Mouse (Mus musculus): ENCODE data around the gene Lpp. TPM values are rescaled to one million over a fixed set of nuclear protein-coding genes. Genes with fewer than 3 reads are reported as not detected.

Gene Lpp
- total and polyA plus RNA-seq, 3 experiments, result not detected

DNA sequence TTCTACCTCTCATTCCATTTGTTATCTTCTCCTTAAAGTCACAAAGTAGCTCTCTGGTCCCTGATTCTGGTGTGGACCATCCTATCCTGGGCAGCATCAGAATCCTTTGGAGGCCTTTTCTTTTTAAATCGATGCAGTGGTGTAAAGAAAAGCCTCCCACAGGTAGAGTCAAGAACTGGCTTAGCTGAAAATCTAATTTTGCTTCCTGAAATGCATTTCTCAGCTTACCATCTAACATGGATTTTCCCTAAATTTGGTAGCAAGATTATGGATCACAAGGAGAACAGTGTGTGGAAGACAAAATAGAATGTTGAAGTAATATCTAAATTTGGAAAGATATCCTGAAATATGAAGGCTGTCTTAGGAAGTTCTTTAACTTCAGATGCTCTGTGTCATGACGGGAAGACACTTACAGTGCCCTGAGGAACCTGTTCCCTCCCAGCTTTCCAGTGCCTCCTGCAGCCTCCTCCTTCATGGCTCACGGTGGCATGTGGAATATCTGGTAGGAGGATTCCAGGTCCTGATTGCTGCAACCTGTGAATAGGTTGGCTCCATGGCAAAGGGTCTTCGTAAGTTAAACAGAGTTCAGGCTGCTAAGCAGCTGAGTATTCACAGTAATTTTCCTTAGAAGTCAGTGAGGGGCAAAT, 251.6 kb downstream of the Lpp start:
- Histone ChIP-seq H3K27me3 (ENCODE audit: control insufficient read depth in 1 of 2, insufficient read depth in 2 of 2, low read length in 2 of 2) (no peaks in the 10 kb centered on the region), H3K9ac (ENCODE audit: control insufficient read depth, low read depth, low read length, poor library complexity, severe bottlenecking) (no peak overlapping the region), H3K79me2 (ENCODE audit: control insufficient read depth, insufficient read depth, low read length, poor library complexity) (no peaks in the 10 kb centered on the region), H3K36me3 (ENCODE audit: control insufficient read depth in 1 of 2, insufficient read depth in 2 of 2, low read length in 2 of 2) (no peaks in the 10 kb centered on the region), H3K4me1 (ENCODE audit: control insufficient read depth in 1 of 2, insufficient read depth in 2 of 2, low read length in 2 of 2) (no peaks in the 10 kb centered on the region), H3K27ac (ENCODE audit: control insufficient read depth, low read depth, low read length) (no peak overlapping the region), H3K4me3 (ENCODE audit: control insufficient read depth in 1 of 2, insufficient read depth in 1 of 2, low read depth in 2 of 2, low read length in 2 of 2) (no peak overlapping the region), H3K9me3 (replicated peaks; ENCODE audit: insufficient read depth, low read length) (no peaks in the 10 kb centered on the region)
- TF ChIP-seq RAD21 (IDR thresholded peaks at IDR 0.05; ENCODE audit: low read depth, low read length) (no peak), POLR2AphosphoS2 (IDR thresholded peaks at IDR 0.05; ENCODE audit: low read length) (no peak), GATA1 (IDR thresholded peaks at IDR 0.05; ENCODE audit: low read depth, low read length) (no peak), ZC3H11A (IDR thresholded peaks at IDR 0.05; ENCODE audit: low read depth, low read length) (no peak), RCOR1 (IDR thresholded peaks at IDR 0.05; ENCODE audit: low read depth, low read length) (no peak), CHD1 (IDR thresholded peaks at IDR 0.05; ENCODE audit: low read depth, low read length) (no peak), USF2 (IDR thresholded peaks at IDR 0.05; ENCODE audit: borderline replicate concordance in 1 of 2, insufficient read depth in 1 of 2, low read depth in 1 of 2, low read length in 2 of 2) (no peak)
- no peak for DNase-seq (ENCODE audit: low read depth, low spot score)

DNA sequence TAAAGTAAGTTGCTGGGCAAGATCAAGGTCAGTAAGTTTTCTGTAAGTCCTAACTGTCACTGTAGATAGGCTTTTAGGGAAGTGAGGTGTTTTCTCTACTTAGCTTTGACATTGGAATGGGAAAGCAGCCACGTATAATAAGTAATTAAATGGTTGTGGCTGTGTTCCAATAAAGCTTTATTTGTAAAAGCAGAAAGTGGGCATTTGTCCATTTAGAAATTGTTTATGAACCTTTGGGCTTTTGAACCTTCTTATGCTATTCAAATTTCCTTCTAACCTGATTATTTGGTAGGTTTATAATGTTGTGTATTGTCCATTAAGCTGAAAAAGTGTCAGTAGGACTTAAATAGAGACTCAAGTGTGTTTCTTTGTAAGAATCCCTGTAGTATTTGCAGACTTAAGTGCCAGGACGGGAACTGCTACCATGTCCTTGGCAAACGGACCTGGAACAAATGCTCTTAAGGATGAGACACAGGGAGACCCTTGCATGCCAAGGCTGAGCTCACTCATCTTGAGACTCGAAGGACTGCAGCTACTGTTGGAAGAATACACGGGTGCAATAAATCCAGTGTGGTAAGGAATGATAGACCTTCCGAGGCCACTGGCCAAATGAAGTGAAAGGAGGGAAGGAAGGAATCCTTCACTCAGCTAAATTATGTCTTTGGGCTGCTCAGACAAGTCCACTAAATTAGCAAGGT, 252.7 kb downstream of the Lpp start:
- Histone ChIP-seq H3K4me3 (ENCODE audit: control insufficient read depth in 1 of 2, insufficient read depth in 1 of 2, low read depth in 2 of 2, low read length in 2 of 2) (no peak overlapping the region), H3K9ac (ENCODE audit: control insufficient read depth, low read depth, low read length, poor library complexity, severe bottlenecking) (no peak overlapping the region), H3K36me3 (ENCODE audit: control insufficient read depth in 1 of 2, insufficient read depth in 2 of 2, low read length in 2 of 2) (no peaks in the 10 kb centered on the region), H3K79me2 (ENCODE audit: control insufficient read depth, insufficient read depth, low read length, poor library complexity) (no peaks in the 10 kb centered on the region), H3K4me1 (ENCODE audit: control insufficient read depth in 1 of 2, insufficient read depth in 2 of 2, low read length in 2 of 2) (no peaks in the 10 kb centered on the region), H3K9me3 (replicated peaks; ENCODE audit: insufficient read depth, low read length) (no peaks in the 10 kb centered on the region), H3K27ac (ENCODE audit: control insufficient read depth, low read depth, low read length) (no peak overlapping the region), H3K27me3 (ENCODE audit: control insufficient read depth in 1 of 2, insufficient read depth in 2 of 2, low read length in 2 of 2) (no peaks in the 10 kb centered on the region)
- TF ChIP-seq UBTF (IDR thresholded peaks at IDR 0.05; ENCODE audit: borderline replicate concordance, insufficient read depth, low read depth, low read length), result no peak
- DNase-seq (ENCODE audit: low read depth, low spot score), result no peak

DNA sequence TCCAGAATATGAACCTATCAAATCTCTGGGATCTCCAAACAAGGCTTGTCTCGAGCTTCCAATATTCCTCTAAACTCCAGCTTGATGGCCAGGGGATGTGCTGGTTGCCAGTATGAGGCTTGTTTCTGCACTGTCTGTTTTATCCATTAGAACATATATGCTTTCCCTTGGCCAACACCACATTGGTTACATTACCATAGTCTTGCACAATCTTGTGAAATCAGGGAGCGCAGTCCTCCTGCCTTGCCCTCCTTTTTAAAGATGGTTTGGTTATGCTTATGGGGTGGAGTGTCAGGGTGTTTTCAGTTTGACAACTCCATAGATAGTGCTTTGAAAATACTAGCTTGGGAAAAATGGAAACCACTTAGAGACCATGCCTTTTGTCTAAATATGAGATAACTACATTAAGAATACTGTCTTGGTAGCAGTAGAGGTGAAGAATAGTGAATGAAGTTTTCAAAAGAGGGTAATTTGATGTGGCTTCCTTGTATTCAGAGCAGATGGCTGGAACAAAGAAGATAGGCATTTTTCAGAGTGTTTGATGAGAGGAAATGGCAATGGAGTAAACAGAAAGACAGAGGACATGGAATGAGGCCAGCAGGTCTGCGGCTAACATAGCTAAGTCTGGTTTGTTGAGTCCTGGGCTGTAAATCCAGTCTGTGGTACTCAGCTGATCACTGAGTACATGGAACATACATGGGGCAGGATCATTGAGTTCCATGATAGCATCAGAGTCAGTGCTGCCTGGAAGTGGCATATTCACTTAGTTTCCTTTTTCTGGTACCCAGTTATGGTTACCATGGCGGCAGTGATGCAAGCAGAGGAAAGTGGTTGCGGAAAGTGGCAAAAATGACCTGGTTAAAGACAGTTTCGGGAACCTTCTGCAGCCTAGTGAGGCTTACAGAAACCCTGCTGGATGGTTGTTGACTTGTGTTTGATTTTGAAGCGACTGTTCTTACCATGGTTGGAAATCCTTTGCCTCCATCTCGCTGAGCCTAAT, 258.6 kb downstream of the Lpp start:
- TF ChIP-seq CHD1 (IDR thresholded peaks at IDR 0.05; ENCODE audit: low read depth, low read length) (no peak), UBTF (IDR thresholded peaks at IDR 0.05; ENCODE audit: borderline replicate concordance, insufficient read depth, low read depth, low read length) (no peak), MXI1 (IDR thresholded peaks at IDR 0.05; ENCODE audit: low read depth, low read length) (no peak), TCF12 (IDR thresholded peaks at IDR 0.05; ENCODE audit: low read depth, low read length) (no peak), MAX (IDR thresholded peaks at IDR 0.05; ENCODE audit: low read length) (no peak), MYC (IDR thresholded peaks at IDR 0.05; ENCODE audit: low read depth, low read length) (no peak), NELFE (IDR thresholded peaks at IDR 0.05; ENCODE audit: low read depth, low read length) (no peak), POLR2AphosphoS5 (IDR thresholded peaks at IDR 0.05; ENCODE audit: borderline replicate concordance, low read depth, low read length) (no peak), ELF1 (IDR thresholded peaks at IDR 0.05; ENCODE audit: low read depth, low read length) (no peak), CHD2 (IDR thresholded peaks at IDR 0.05; ENCODE audit: low read length) (no peak), TBP (IDR thresholded peaks at IDR 0.05; ENCODE audit: low read depth, low read length) (no peak), RAD21 (IDR thresholded peaks at IDR 0.05; ENCODE audit: low read depth, low read length) (no peak)
- Histone ChIP-seq H3K9ac (ENCODE audit: control insufficient read depth, low read depth, low read length, poor library complexity, severe bottlenecking) (no peak overlapping the region), H3K79me2 (ENCODE audit: control insufficient read depth, insufficient read depth, low read length, poor library complexity) (no peaks in the 10 kb centered on the region), H3K27ac (ENCODE audit: control insufficient read depth, low read depth, low read length) (no peak overlapping the region), H3K9me3 (replicated peaks; ENCODE audit: insufficient read depth, low read length) (no peaks in the 10 kb centered on the region), H3K4me3 (ENCODE audit: control insufficient read depth in 1 of 2, insufficient read depth in 1 of 2, low read depth in 2 of 2, low read length in 2 of 2) (no peak overlapping the region), H3K27me3 (ENCODE audit: control insufficient read depth in 1 of 2, insufficient read depth in 2 of 2, low read length in 2 of 2) (no peaks in the 10 kb centered on the region), H3K4me1 (ENCODE audit: control insufficient read depth in 1 of 2, insufficient read depth in 2 of 2, low read length in 2 of 2) (no peaks in the 10 kb centered on the region), H3K36me3 (ENCODE audit: control insufficient read depth in 1 of 2, insufficient read depth in 2 of 2, low read length in 2 of 2) (no peaks in the 10 kb centered on the region)
- no peak for DNase-seq (ENCODE audit: low read depth, low spot score)
